Mouse (Mus musculus) heart, embryonic 10.5 days (tissue): ENCODE data around the gene Nol10. TPM values are rescaled to one million over a fixed set of nuclear protein-coding genes. Genes with fewer than 3 reads are reported as not detected.

ENCODE experiments used
- DNase-seq: peaks from one replicate; pipeline ENCODE4 v3.0.0-alpha.2; 2017; ENCODE audit warnings: low spot score
- H3K27ac ChIP-seq: fragments of 300-500 bp; sonication (generic); 2 replicates; pipeline ENCODE4 v1.5.1; 2016; ENCODE audit warnings: mild to moderate bottlenecking
- H3K27me3 ChIP-seq: fragments of 300-500 bp; sonication (generic); 2 replicates; pipeline ENCODE4 v1.6.1; 2016; ENCODE audit warnings: mild to moderate bottlenecking; ENCODE audit not compliant: poor library complexity, insufficient read depth, severe bottlenecking
- H3K36me3 ChIP-seq: fragments of 300-500 bp; sonication (generic); 2 replicates; pipeline ENCODE4 v1.6.1; 2016; ENCODE audit warnings: mild to moderate bottlenecking, moderate library complexity
- H3K4me1 ChIP-seq: fragments of 300-500 bp; sonication (generic); 2 replicates; pipeline ENCODE4 v1.6.1; 2016; ENCODE audit warnings: mild to moderate bottlenecking
- H3K4me3 ChIP-seq: fragments of 300-500 bp; sonication (generic); 2 replicates; pipeline ENCODE4 v1.5.1; 2016; ENCODE audit warnings: mild to moderate bottlenecking, moderate library complexity
- H3K9me3 ChIP-seq: fragments of 300-500 bp; sonication (generic); 2 replicates; pipeline ENCODE4 v1.6.1; 2016; ENCODE audit warnings: mild to moderate bottlenecking, moderate library complexity
- WGBS: fragments of 180-500 bp; shearing (Covaris S2); methylation state at CpG from one replicate; pipeline ENCODE4 v1.1.7; 2016; 5-methylcytosine and 5-hydroxymethylcytosine counted together
- polyA plus RNA-seq: library from polyadenylated mRNA; unstranded; fragments of >200 nt; fragmentation: Nextera tagmentation; extraction: Ambion mirVana; gene quantifications from 2 replicates; pipeline ENCODE4 v1.2.1, GENCODE M21; 2016

Gene Nol10
- polyA plus RNA-seq, 1 experiment from 2014 or later = 25.6 TPM

DNA sequence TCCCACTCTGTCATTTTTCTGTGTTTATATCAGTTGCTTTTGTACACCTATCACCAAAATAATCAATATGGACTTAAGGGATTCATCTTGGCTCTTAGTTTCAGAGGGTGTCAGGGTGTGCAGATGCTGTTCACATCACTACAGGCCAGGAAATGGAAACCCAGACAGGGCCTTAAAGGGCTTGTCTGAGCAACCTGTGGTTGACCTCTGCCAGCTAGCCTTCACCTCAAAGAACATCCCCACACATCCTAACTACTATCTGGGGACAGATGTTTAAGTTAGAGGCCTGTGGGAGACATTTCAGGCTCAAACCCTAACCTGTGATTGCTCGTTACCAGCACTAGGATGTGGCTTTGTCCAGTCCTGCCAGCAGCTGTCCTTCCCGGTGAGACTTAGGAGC, 82.3 kb downstream of the Nol10 start:
- Histone ChIP-seq H3K4me3 (no peak overlapping the region), H3K9me3 (no peaks in the 10 kb centered on the region), H3K4me1 (no peaks in the 10 kb centered on the region), H3K27ac (no peak overlapping the region), H3K36me3 (peaks cover 49% of the 10 kb centered on the region), H3K27me3 (no peaks in the 10 kb centered on the region)
- WGBS = 89% methylated on average over 2 of the region's 2 CpGs
- DNase-seq = no peak

DNA sequence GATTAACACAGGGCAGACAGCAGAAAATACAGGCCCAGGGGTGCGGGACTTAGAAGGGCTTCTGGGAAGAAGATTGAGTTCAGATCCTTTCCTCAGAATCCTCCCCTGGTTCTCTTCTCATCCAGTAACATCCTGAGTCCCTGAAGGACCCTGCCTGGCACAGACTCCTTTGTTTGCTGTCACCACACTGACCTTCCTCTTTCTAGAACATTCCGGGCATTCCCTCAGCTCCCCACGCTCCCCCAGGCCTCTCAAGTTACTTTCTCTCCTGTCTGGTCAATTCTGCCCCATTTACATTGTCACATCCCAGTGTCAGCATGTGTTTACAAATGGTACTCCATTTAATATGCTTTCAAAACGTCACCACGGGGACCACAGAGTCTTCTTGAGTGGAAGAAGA, 82.9 kb downstream of the Nol10 start:
- no peak overlapping the region for H3K27ac ChIP-seq
- WGBS = 84% methylated on average over 5 of the region's 5 CpGs
- H3K4me1 ChIP-seq = no peaks in the 10 kb centered on the region
- no peaks in the 10 kb centered on the region for H3K9me3 ChIP-seq
- no peak for DNase-seq
- H3K4me3 ChIP-seq = no peak overlapping the region
- peaks cover 43% of the 10 kb centered on the region for H3K36me3 ChIP-seq
- no peaks in the 10 kb centered on the region for H3K27me3 ChIP-seq

DNA sequence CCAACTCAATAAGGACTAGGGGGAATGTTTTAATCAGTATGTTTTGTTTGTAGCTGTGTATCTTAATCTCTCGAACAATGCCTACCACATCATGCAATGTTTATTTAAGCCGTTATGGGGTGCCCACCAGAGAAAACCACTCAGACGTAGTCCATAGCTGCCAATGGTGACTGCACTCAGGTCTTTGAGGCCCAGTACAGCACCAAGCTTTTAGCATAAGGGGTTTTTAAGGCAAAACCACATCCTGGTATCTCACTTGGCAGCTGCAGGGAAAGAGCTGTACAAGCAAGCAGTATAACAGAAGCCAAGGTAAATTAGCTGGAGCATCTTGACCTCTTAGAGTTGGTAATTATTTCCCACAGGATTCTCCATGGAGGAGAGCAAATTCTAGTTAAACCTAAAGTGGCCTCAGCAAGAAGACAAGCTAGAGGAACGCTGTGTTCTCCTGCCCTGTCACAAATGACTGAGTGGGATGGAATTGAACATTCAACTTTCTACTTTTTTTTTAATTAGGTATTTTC, 83.6 kb downstream of the Nol10 start:
- WGBS = 79% methylated on average over 4 of the region's 4 CpGs
- Histone ChIP-seq H3K27me3 (no peaks in the 10 kb centered on the region), H3K27ac (no peak overlapping the region), H3K9me3 (no peaks in the 10 kb centered on the region), H3K4me1 (no peaks in the 10 kb centered on the region), H3K4me3 (no peak overlapping the region), H3K36me3 (peaks cover 40% of the 10 kb centered on the region)
- DNase-seq = no peak

DNA sequence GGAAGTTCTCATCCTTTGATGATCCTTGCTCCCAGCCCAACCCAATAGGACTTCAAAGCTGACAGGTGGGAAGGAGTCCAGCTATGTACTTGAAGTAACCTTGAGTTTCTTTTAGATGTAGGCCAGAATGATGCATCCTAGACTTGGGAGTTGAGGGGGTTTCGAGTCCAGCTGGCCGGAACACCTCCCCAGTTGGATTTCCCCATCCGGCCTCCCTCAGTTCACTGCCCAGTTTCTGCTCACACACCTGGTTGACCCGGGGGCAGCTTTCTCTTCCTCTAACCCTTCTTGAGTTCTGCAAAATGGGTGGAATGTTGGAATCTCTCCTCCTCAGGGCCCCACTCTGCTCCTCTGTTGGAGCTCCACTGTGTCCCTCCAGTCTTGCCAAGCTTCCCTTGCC, 85.5 kb downstream of the Nol10 start:
- DNase-seq = no peak
- Histone ChIP-seq H3K27ac (no peak overlapping the region), H3K27me3 (no peaks in the 10 kb centered on the region), H3K36me3 (peaks cover 35% of the 10 kb centered on the region), H3K4me3 (no peak overlapping the region), H3K4me1 (no peaks in the 10 kb centered on the region), H3K9me3 (no peaks in the 10 kb centered on the region)
- 93% methylated on average over 4 of the region's 4 CpGs for WGBS

DNA sequence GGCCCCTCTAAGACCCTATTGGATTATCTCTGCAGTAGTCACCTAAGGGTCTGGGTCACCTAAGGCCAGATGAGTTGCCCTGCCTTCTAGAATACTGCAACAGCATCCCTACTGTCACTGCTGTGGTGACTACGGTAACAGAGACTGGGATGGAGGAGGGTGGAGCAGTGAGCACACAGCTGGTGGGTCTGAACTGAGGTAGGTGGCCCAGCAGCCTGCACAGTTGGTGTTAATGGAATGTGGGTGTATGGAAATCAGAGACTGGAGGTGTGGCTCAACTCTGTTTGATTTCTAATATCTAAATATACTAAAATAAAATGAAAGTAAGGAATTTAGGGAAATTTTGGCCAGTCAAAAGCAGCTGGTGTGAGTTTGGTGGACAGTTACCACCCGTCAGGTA, 88.2 kb downstream of the Nol10 start:
- H3K27ac ChIP-seq = no peak overlapping the region
- 87% methylated on average over 2 of the region's 2 CpGs for whole genome bisulfite sequencing
- no peaks in the 10 kb centered on the region for H3K9me3 ChIP-seq

DNA sequence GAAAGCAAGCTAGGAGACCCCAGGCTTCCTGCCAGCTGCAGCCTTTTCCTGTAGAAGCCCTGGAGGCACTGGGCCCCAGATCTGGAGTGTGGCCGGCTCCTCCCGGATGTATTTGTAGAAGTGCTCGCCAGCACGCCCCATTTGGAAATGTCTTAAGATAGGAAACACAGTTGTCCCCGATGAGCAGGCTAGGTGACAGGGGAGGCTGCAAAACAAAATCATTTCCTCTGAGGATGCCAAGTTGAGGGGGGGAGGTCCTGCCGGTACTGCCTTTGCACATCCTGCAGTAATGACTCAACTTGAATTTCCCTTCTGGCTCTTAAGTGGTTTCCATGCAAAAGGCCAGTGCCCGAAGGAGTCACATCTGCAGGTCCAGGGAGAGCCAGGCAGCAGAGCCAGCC, 92.0 kb downstream of the Nol10 start:
- Histone ChIP-seq H3K9me3 (no peaks in the 10 kb centered on the region), H3K36me3 (no peaks in the 10 kb centered on the region), H3K4me1 (peaks cover 14% of the 10 kb centered on the region; the same call in 1 of the 2 replicates), H3K27me3 (no peaks in the 10 kb centered on the region), H3K27ac (no peak overlapping the region; the same call in 1 of the 2 replicates), H3K4me3 (no peak overlapping the region)
- no peak for DNase-seq
- 52% methylated on average over 7 of the region's 7 CpGs for WGBS

More for the DNA sequence above, 88.2 kb downstream of the Nol10 start:
- peaks cover 10% of the 10 kb centered on the region for H3K36me3 ChIP-seq
- 0 out of 2 replicates have a peak, but pooled peaks cover 8% of the 10 kb centered on the region for H3K4me1 ChIP-seq
- no peaks in the 10 kb centered on the region for H3K27me3 ChIP-seq
- H3K4me3 ChIP-seq = no peak overlapping the region
- DNase-seq = no peak

DNA sequence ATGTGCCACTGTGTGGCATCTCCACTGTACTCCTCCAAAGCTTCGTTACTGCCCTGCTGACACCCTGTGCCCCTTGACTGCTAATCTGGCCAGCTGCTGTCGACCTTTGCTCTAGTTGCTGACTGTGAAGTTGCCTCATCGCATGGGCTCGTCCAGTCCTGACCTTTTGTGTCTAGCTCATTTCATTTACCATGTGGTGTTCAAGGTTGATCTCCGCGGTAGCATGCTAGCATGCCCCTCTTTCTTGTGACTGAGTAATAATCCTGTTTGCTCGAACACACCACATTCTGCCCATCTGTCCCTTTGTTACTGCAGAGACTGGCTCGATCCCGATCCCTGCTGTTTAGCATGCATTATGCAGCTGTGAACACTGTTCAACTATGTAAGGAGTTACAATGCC, 93.2 kb downstream of the Nol10 start:
- H3K4me3 ChIP-seq = no peak overlapping the region
- H3K27me3 ChIP-seq = no peaks in the 10 kb centered on the region
- H3K9me3 ChIP-seq = no peaks in the 10 kb centered on the region
- WGBS = 73% methylated on average over 9 of the region's 9 CpGs
- H3K4me1 ChIP-seq = peaks cover 23% of the 10 kb centered on the region; the same call in 1 of the 2 replicates
- DNase-seq = no peak
- no peaks in the 10 kb centered on the region for H3K36me3 ChIP-seq
- H3K27ac ChIP-seq = no peak overlapping the region

DNA sequence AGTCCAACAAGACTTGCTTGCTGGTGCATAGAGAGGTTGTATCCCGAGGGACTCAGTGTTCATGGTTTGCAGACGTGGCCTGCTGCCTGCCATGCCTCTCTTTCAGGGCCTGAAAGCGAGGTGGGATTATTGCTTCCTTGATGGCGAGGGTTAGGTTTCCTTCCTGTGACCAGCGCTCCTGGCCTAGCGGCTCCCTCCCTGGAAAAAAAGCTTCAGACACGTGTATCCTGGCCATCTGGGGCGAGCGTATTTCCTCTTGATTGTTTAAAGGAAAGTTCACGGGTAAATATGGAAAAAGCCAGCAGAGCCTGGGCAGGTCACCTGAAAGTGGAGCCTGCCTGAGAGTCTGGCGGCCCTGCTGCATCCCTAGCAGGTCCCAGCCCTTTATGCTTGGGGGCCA, 96.1 kb downstream of the Nol10 start:
- no peaks in the 10 kb centered on the region for H3K27me3 ChIP-seq
- 62% methylated on average over 11 of the region's 11 CpGs for WGBS
- H3K4me3 ChIP-seq = no peak overlapping the region
- H3K36me3 ChIP-seq = no peaks in the 10 kb centered on the region
- no peak overlapping the region; the same call in none of the 2 replicates for H3K27ac ChIP-seq
- H3K9me3 ChIP-seq = no peaks in the 10 kb centered on the region
- DNase-seq = no peak
- H3K4me1 ChIP-seq = peaks cover 29% of the 10 kb centered on the region; the same call in 1 of the 2 replicates

DNA sequence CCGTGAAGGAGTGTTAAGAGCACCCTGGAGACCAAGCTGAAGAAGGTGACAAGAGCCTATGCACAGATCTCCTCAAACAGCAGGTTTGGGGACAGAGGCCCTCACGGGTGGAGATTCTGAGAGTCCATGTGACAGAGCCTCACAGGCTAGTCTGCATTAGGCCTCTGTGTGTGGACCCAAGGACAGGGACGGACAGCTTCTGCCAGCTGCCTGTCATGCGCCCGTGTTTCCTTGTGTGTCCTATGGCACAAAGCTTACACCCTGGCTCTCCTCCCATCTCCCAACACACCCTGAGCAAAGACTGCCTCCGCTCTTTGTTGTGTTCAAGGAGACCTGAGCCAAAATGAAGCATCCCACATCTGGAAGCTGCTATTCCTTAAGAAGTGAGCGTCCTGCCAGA, 97.0 kb downstream of the Nol10 start:
- H3K4me3 ChIP-seq = no peak overlapping the region
- DNase-seq = no peak
- H3K27me3 ChIP-seq = no peaks in the 10 kb centered on the region
- no peaks in the 10 kb centered on the region for H3K36me3 ChIP-seq
- WGBS = 83% methylated on average over 7 of the region's 7 CpGs
- no peak overlapping the region; the same call in 1 of the 2 replicates for H3K27ac ChIP-seq
- H3K9me3 ChIP-seq = no peaks in the 10 kb centered on the region
- H3K4me1 ChIP-seq = peaks cover 29% of the 10 kb centered on the region

DNA sequence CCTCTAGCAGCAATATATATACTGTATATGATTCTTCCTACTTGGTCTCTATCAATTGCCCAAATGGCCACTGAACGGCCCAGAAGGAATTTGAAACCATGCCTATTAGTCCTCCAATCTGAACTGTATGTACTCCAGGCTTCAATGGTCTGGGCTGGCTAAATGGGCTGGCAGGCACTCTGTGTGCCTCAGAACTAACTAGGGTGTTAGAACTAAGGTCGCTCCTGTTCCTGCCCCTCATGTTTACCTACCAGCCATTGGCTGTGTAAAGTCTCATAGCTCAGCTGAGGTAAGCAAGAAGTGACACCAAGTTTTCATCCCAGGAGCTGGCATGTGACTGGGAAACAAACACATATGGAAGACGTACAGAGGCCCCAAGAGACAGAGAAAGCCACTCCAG, 100.5 kb downstream of the Nol10 start:
- Histone ChIP-seq H3K27me3 (no peaks in the 10 kb centered on the region), H3K27ac (no peak overlapping the region), H3K36me3 (no peaks in the 10 kb centered on the region), H3K9me3 (no peaks in the 10 kb centered on the region), H3K4me3 (no peak overlapping the region), H3K4me1 (peaks cover 29% of the 10 kb centered on the region)
- 72% methylated on average over 3 of the region's 3 CpGs for WGBS
- no peak for DNase-seq

DNA sequence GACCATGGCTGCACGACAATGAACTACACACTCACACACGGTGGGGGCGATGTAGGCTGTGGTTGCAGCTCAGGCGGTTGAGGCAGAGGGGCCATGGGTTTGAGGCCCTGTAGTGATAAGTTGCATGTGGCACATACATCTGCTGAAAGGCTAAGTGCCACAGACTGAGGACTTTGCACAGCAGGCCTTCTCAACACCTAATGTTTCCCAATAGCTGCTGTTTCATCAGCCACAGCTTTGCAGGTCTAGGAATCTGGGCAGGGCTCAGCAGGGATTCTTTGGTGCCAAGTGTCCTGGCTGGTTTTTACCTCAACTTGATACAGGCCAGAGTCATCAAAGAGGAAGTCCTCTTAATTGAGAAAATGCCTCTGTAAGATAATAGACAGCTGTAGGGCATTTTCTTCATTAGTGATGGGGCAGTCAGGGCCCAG, 101.4 kb downstream of the Nol10 start:
- H3K36me3 ChIP-seq = no peaks in the 10 kb centered on the region
- no peak overlapping the region for H3K4me3 ChIP-seq
- peaks cover 23% of the 10 kb centered on the region for H3K4me1 ChIP-seq
- no peaks in the 10 kb centered on the region for H3K27me3 ChIP-seq
- DNase-seq = no peak
- no peak overlapping the region for H3K27ac ChIP-seq
- H3K9me3 ChIP-seq = no peaks in the 10 kb centered on the region
- WGBS = 46% methylated on average over 4 of the region's 4 CpGs

DNA sequence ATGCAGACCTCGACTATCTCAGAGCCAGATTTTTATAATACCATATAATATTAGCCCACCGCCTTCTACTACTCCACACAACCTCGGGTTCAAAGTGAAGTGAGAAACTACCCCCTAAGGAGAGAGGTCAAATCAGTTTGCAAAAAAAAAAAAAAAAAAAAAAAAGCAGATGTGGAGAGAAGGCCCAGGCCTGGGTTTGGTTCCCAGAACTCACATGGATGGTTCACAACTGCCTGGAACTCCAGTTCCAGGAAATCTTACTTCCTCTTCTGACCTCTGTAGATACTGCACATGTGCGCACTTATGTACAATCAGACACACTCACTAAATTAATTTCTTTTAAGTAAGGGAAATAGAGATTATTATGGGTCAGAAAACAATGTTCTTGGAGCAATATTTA, 102.2 kb downstream of the Nol10 start:
- Histone ChIP-seq H3K4me3 (no peak overlapping the region), H3K9me3 (no peaks in the 10 kb centered on the region), H3K36me3 (no peaks in the 10 kb centered on the region), H3K27ac (no peak overlapping the region), H3K4me1 (peaks cover 20% of the 10 kb centered on the region), H3K27me3 (no peaks in the 10 kb centered on the region)
- 84% methylated on average over 4 of the region's 4 CpGs for WGBS
- no peak for DNase-seq

DNA sequence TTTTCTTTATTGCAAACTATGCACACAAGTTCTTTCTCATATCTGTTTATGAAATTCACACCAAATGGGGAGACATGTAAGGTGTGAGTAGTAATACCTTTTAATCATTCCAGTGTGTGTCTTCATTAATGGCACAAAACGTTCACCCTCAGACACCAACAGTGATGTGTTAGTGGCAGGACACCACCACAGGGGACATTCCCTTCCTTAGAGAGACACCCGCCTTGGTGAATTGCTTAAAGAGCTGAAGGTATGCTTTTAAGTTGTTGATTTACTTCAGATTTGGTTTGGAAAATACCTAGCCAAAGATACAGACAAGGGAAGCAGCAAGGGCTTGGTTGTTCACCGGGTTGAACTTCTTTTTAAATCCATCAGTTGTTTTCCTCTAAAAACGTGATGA, 102.7 kb downstream of the Nol10 start:
- H3K36me3 ChIP-seq = no peaks in the 10 kb centered on the region
- DNase-seq = no peak
- WGBS = 77% methylated on average over 4 of the region's 4 CpGs

DNA sequence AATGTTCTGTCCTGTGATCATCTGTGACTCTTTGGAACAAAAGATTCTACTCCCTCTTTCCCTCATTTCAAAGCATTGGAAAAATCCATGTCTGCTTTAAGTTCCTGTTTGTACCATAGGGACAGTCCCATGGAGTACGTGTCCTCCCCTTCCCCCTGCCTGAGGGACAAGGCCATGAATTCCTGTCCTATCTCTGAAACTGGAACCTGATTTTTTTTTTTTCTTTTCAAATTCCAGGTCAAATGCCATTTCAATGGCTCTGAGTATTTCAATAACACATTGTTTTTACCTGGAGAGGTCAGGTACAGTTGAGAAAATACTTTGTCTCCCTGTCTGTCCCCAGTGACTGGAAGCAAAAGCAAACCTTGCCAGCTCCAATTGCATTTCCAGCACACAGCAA, 104.0 kb downstream of the Nol10 start:
- no peaks in the 10 kb centered on the region for H3K9me3 ChIP-seq
- H3K27ac ChIP-seq = no peak overlapping the region
- H3K27me3 ChIP-seq = no peaks in the 10 kb centered on the region
- H3K4me1 ChIP-seq = peaks cover 9% of the 10 kb centered on the region
- WGBS = 46% methylated on average over 1 of the region's 1 CpGs
- no peak for DNase-seq
- H3K36me3 ChIP-seq = no peaks in the 10 kb centered on the region
- H3K4me3 ChIP-seq = no peak overlapping the region

More for the DNA sequence above, 102.7 kb downstream of the Nol10 start:
- H3K27ac ChIP-seq = no peak overlapping the region
- H3K27me3 ChIP-seq = no peaks in the 10 kb centered on the region
- H3K4me3 ChIP-seq = no peak overlapping the region
- H3K9me3 ChIP-seq = no peaks in the 10 kb centered on the region
- H3K4me1 ChIP-seq = peaks cover 16% of the 10 kb centered on the region
